Mouse (Mus musculus): Measurements from ENCODE around the gene Nfib.

DNA sequence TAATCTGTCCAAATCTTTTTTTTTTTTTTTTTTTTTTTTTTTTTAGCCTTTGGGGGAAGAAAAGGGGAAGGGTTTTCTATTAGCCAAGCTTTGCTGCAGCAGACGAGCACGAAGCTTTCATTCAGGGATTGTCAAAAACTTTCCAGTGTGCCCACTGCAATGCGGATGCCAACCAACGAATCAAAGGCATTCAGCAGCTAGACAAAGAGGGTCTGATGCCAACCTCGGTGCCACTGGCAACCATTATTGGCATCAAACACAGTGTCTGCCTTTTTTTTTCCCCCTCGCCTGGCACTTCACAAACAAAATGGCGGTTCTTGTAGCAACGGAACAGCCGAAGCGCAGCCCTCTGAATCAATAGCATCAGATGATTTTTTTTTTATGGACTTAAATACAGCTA lies 210.7 kb downstream of the Nfib start:
- TF ChIP-seq POLR2A (IDR thresholded peaks at IDR 0.05; ENCODE audit: insufficient read length, low read depth) (no peak), MYOD1 (IDR thresholded peaks at IDR 0.05; ENCODE audit: control insufficient read depth in 1 of 3, insufficient read length in 2 of 3, low read depth in 2 of 3) (no peak), E2F4 (IDR thresholded peaks at IDR 0.05; ENCODE audit: insufficient read depth) (no peak), POLR2AphosphoS2 (IDR thresholded peaks at IDR 0.05; ENCODE audit: insufficient read length, low read depth) (no peak), USF1 (IDR thresholded peaks at IDR 0.05; ENCODE audit: low read depth) (no peak), TCF3 (IDR thresholded peaks at IDR 0.05; ENCODE audit: insufficient read length, low read depth) (no peak), TCF12 (IDR thresholded peaks at IDR 0.05; ENCODE audit: insufficient read depth, poor library complexity, severe bottlenecking) (no peak), REST (IDR thresholded peaks at IDR 0.05; ENCODE audit: insufficient read depth, insufficient read length) (no peak), MAX (IDR thresholded peaks at IDR 0.05; ENCODE audit: low read depth) (no peak), CEBPB (IDR thresholded peaks at IDR 0.05; ENCODE audit: insufficient read depth, poor library complexity, severe bottlenecking) (no peak), SRF (IDR thresholded peaks at IDR 0.05; ENCODE audit: control insufficient read depth, insufficient read length, low read depth) (no peak), MYOG (IDR thresholded peaks at IDR 0.05; ENCODE audit: control insufficient read depth in 1 of 3, insufficient read depth in 1 of 3, insufficient read length in 2 of 3, low read depth in 2 of 3) (no peak)

Measured in myocyte (in vitro differentiated cells).